Mouse (Mus musculus) lung, postnatal 0 days (tissue): ENCODE results near the gene Pea15a.

Source experiments
- CTCF ChIP-seq: IDR thresholded peaks from 2 replicates; pipeline ENCODE4 v1.5.1; 2016; ENCODE audit warnings: antibody characterized with exemption, mild to moderate bottlenecking
- EP300 ChIP-seq: IDR thresholded peaks from 2 replicates; pipeline ENCODE4 v1.6.1; 2016; ENCODE audit warnings: antibody characterized with exemption, mild to moderate bottlenecking, control low read depth

DNA sequence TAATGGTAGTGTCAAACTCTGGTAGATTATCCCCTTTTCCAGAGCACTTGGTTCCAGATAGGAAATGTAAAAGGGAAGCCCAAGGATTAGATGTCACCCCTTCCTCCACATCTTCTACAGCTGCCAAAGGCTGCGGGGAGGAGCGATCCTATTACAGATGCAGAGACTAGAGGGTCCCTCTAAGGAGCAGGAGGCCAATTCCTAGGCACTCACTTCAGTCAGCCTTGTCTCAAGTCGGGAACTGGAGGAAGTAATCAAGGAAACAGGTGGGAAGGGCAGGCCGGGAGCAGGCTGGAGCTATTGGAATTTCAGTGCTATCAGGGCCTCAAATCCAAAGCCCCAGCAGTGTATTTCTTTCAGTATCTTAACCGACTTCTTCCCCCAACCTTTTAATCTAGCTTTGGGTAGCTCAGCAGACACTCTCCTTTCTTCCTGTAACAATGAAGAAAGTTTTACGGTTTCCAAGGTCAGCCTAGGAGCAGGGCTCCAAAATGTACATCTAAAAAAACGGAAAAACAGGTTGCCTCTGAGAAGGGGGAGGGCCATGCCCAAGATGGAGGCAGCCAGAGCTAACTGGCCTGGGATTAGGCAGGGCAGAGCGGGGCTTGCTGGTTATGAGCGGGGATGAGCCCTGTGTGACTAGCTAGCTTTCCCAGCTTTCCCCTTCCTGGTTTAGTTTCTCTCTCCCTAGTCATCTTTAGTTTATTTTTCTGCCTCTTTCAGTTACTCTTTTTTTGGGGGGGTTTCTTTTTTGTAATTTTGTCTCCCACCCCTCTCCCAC, 2.4 kb downstream of the Pea15a start:
- no peak for TF ChIP-seq CTCF
- no peak for TF ChIP-seq EP300
